Mouse (Mus musculus) liver, embryonic 15.5 days (tissue): Measurements from ENCODE around the gene Ncam1. TPM values are rescaled to one million over a fixed set of nuclear protein-coding genes. Genes with fewer than 3 reads are reported as not detected.

Experiments
- ATAC-seq: fragments of 200-750 bp; cut with Nextera tagmentation; 2 replicates; pipeline ENCODE4 v1.8.0; 2017; ENCODE audit warnings: moderate number of reproducible peaks, mild to moderate bottlenecking, moderate library complexity; ENCODE audit not compliant: insufficient read depth
- H3K27ac ChIP-seq: fragments of 300-500 bp; sonication (generic); replicated peaks from 2 replicates; pipeline ENCODE4 v1.5.1; 2015; ENCODE audit warnings: mild to moderate bottlenecking, inconsistent platforms
- H3K27me3 ChIP-seq: fragments of 300-500 bp; sonication (generic); 2 replicates; pipeline ENCODE4 v1.6.1; 2015; ENCODE audit warnings: mild to moderate bottlenecking, inconsistent platforms
- H3K36me3 ChIP-seq: fragments of 300-500 bp; sonication (generic); replicated peaks from 2 replicates; pipeline ENCODE4 v1.6.1; 2015; ENCODE audit warnings: moderate library complexity, mild to moderate bottlenecking, inconsistent platforms
- H3K4me1 ChIP-seq: fragments of 300-500 bp; sonication (generic); replicated peaks from 2 replicates; pipeline ENCODE4 v1.6.1; 2015; ENCODE audit warnings: inconsistent platforms
- H3K4me2 ChIP-seq: fragments of 300-500 bp; sonication (generic); 2 replicates; pipeline ENCODE4 v1.6.1; 2015; ENCODE audit warnings: moderate library complexity, mild to moderate bottlenecking, inconsistent platforms
- H3K4me3 ChIP-seq: fragments of 300-500 bp; sonication (generic); replicated peaks from 2 replicates; pipeline ENCODE4 v1.5.1; 2015; ENCODE audit warnings: mild to moderate bottlenecking, inconsistent platforms
- H3K9ac ChIP-seq: fragments of 300-500 bp; sonication (generic); 2 replicates; pipeline ENCODE4 v1.6.1; 2015; ENCODE audit warnings: moderate library complexity, mild to moderate bottlenecking, inconsistent platforms
- H3K9me3 ChIP-seq: fragments of 300-500 bp; sonication (generic); replicated peaks from 2 replicates; pipeline ENCODE4 v1.6.1; 2016; ENCODE audit warnings: inconsistent platforms
- WGBS: fragments of 180-500 bp; shearing (Covaris S2); methylation state at CpG from one replicate; pipeline ENCODE4 v1.1.7; 2015; ENCODE audit warnings: mixed read lengths; ENCODE audit not compliant: insufficient replicate concordance; 5-methylcytosine and 5-hydroxymethylcytosine counted together
- polyA plus RNA-seq: library from polyadenylated mRNA; unstranded; fragments of >200 nt; fragmentation: Nextera tagmentation; extraction: Ambion mirVana; gene quantifications from 2 replicates; pipeline ENCODE4 v1.2.1, GENCODE M21; 2015

The Ncam1 gene
- polyA plus RNA-seq, 1 experiment from 2014 or later = 5.6 TPM

GRCm38 (mm10) chr9:49493979-49494649 is 304.6 kb downstream of the Ncam1 start:
- Histone ChIP-seq H3K9ac (no peak overlapping the region), H3K9me3 (no peaks in the 10 kb centered on the region), H3K36me3 (no peaks in the 10 kb centered on the region), H3K27me3 (no peaks in the 10 kb centered on the region), H3K4me1 (no peaks in the 10 kb centered on the region), H3K27ac (no peak overlapping the region), H3K4me3 (no peak overlapping the region), H3K4me2 (no peak overlapping the region)
- WGBS = 7% methylated on average over 4 of the region's 4 CpGs
- ATAC-seq = no peak

DNA sequence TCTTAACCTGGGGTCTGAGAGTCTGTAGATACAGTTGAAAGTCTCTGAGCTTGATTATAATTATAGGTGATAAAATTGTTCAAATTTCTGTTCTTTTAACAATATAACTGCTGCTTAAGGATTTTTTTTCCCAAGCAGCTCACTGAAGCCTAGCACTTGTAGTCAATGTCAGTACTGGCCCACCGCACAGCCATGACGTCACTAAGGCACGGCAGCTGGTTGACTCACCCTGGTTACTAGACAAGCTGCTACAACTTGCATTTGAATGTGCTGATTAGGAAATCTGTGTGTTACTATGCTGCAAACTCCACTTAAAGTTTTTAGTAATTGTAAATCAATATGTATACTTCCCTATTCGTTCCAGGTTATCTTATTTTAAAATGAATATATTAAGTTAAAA is 308.1 kb downstream of the Ncam1 start:
- ATAC-seq = no peak
- Histone ChIP-seq H3K36me3 (no peaks in the 10 kb centered on the region), H3K9ac (no peak overlapping the region), H3K4me2 (no peak overlapping the region), H3K4me3 (no peak overlapping the region), H3K9me3 (no peaks in the 10 kb centered on the region), H3K27ac (no peak overlapping the region), H3K4me1 (peaks cover 5% of the 10 kb centered on the region; the same call in 1 of the 2 replicates), H3K27me3 (no peaks in the 10 kb centered on the region)
- 76% methylated on average over 4 of the region's 4 CpGs for WGBS

DNA sequence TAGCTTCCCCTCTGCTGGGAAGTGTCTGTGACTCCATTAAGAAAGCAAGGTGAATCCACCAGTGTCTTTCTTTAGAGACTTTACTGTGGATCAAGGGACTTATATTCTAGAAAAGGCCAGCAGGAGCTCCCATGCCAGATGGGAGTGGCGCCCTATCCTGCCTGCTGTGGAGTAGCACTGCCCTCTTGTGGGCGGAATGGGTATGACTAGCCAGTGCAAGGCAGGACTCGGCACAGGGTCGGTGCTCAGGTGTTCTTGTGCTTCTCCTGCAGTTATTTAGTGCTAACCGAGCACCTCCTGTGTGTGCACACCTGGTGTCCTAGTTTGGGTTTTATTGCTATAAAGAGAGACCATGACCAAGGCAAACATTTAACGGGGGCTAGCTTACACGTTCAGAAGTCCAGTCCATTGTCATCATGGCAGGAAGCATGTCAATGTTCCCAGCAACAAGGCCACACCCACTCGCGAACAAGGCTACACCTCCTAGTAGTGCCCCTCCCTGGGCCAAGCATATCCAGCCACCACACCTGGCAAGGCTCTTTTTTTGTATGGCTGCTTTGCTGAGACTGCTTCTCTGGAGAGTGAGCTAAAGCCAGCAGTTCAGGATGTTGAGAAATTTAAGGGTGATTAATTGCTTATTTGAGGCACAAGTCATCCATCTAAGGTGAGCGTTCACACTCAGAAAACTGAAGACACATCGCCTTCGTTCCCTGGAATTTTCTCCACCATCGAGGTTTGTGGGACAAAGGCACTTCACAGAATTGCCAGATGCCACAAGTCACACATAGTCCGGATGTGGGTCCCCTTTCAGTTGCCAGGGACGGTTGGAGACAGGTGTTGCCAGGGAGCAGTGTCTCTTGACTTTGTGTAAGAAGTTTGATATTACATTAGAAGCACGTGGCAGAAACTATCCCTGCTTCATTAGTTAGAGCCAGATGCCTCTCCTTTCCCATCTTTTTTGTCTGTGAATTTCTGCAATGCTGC is 309.5 kb downstream of the Ncam1 start:
- Histone ChIP-seq H3K4me1 (peaks cover 5% of the 10 kb centered on the region; the same call in 1 of the 2 replicates), H3K9ac (no peak overlapping the region), H3K4me3 (no peak overlapping the region), H3K9me3 (no peaks in the 10 kb centered on the region), H3K27me3 (no peaks in the 10 kb centered on the region), H3K27ac (no peak overlapping the region), H3K36me3 (no peaks in the 10 kb centered on the region), H3K4me2 (no peak overlapping the region)
- WGBS = 27% methylated on average over 16 of the region's 16 CpGs
- no peak for ATAC-seq

DNA sequence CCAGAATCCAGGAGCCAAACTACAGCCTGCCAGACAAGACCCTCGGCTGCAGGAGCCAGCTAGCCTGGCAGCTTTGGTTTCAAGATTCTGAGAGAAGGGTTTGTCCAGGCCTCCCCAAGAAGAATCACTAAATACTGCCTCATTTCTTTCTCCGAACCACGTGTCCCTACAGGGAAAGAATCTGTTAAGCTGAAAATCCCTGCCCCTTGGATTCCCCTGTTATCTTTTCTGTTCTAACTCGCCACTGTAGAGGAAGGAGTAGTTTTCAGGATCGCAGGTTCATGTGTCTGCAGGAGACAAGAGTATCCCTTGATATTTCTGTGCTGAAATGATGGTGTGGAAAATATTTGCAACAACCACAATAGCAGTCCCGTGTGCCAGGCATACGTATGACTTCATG is 310.5 kb downstream of the Ncam1 start:
- no peak for ATAC-seq
- Histone ChIP-seq H3K4me2 (no peak overlapping the region), H3K4me3 (no peak overlapping the region), H3K27me3 (no peaks in the 10 kb centered on the region), H3K9ac (no peak overlapping the region), H3K36me3 (no peaks in the 10 kb centered on the region), H3K4me1 (peaks cover 5% of the 10 kb centered on the region; the same call in 1 of the 2 replicates), H3K27ac (no peak overlapping the region), H3K9me3 (no peaks in the 10 kb centered on the region)
- 55% methylated on average over 7 of the region's 7 CpGs for WGBS

- no peak overlapping the region for H3K27ac ChIP-seq
- no peak overlapping the region for H3K9ac ChIP-seq
- H3K27me3 ChIP-seq = no peaks in the 10 kb centered on the region
Observed at GRCm38 (mm10) chr9:49487657-49487943, 311.1 kb downstream of the Ncam1 start.

DNA sequence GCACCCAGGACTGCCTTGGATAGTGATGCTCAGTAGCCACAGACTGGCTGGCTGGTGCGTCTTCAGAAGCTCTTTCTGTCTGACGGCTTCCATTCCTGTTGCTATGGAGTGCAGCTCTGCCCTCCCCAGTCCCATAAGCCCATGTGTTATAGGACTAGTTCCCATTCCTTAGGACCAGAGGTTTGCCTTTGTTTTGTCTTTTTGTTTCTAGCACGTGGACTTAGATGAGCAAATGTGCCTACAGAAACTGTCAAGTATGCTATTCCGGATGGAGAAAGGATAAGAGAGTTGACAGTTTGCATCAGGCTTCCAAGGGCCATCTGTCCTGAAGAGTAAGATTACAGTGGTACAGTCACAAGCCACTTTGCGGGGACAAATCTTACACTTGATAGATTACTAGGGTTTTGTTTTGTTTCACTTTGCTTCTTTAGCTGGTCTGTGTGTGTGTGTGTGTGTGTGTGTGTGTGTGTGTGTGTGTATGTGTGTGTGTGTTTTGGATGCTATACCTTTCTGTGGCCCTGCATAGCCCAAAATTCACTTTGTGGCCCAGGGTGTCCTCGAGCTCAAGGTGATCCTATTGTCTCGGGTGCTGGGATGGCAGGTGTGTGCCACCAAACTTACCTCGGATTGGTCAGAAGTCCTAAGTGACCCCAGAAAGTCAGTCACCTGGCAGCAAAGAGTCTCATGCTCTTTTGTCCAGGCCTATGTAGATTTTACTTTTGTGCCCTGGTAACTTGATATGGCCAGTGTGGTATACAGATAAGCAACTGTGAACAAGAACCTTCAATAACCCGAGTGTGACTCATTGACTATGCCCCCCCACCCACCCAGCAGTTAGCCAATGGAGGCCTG is 311.7 kb downstream of the Ncam1 start:
- Histone ChIP-seq H3K9ac (no peak overlapping the region), H3K9me3 (no peaks in the 10 kb centered on the region), H3K36me3 (no peaks in the 10 kb centered on the region), H3K27ac (no peak overlapping the region), H3K27me3 (no peaks in the 10 kb centered on the region), H3K4me2 (no peak overlapping the region), H3K4me1 (peaks cover 5% of the 10 kb centered on the region; the same call in 1 of the 2 replicates), H3K4me3 (no peak overlapping the region)
- 38% methylated on average over 9 of the region's 9 CpGs for WGBS
- no peak for ATAC-seq

More at GRCm38 (mm10) chr9:49487657-49487943, 311.1 kb downstream of the Ncam1 start:
- WGBS = 55% methylated on average over 6 of the region's 6 CpGs
- Histone ChIP-seq H3K4me2 (no peak overlapping the region), H3K4me3 (no peak overlapping the region), H3K9me3 (no peaks in the 10 kb centered on the region), H3K4me1 (peaks cover 5% of the 10 kb centered on the region; the same call in 1 of the 2 replicates), H3K36me3 (no peaks in the 10 kb centered on the region)
- ATAC-seq = no peak

DNA sequence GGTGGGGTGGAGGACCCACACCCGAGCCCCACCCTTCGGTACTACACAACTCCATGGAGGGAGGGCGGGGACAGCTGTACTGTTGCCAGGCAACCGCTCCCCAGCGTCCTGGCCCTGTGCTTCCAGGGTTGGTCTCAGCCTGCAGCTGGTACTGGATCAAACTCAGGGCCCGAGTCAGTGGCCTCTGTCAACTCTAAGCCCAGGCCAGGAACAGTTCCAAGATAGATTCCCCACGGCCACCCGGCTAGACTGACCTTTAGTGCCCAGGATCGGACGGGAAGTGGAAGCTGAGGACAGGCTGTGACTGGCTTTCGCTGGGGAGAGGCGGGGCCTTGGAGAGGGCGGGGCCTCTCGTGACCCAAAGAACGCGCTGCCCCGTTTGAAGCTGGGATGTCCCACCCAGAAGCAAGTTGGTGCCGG is 312.8 kb downstream of the Ncam1 start, which contains the start of gene Ttc12:
TSS of gene Ttc12 (minus strand) at position 334 of the 420 bp plus-strand sequence.
- peak within 1 kb of the TSS; percentile 70 for H3K4me2 ChIP-seq
- no peak within 1 kb of the TSS for H3K9ac ChIP-seq
- no peak within 1 kb of the TSS for H3K27ac ChIP-seq
- no peaks in the 10 kb centered on the region for H3K36me3 ChIP-seq
- peaks cover 5% of the 10 kb centered on the region; the same call in 1 of the 2 replicates for H3K4me1 ChIP-seq
- ATAC-seq = peak; percentile 77
- under 1% methylated on average over 18 of the region's 18 CpGs for WGBS
- H3K27me3 ChIP-seq = no peaks in the 10 kb centered on the region
- H3K4me3 ChIP-seq = peak within 1 kb of the TSS; percentile 57
- no peaks in the 10 kb centered on the region for H3K9me3 ChIP-seq

DNA sequence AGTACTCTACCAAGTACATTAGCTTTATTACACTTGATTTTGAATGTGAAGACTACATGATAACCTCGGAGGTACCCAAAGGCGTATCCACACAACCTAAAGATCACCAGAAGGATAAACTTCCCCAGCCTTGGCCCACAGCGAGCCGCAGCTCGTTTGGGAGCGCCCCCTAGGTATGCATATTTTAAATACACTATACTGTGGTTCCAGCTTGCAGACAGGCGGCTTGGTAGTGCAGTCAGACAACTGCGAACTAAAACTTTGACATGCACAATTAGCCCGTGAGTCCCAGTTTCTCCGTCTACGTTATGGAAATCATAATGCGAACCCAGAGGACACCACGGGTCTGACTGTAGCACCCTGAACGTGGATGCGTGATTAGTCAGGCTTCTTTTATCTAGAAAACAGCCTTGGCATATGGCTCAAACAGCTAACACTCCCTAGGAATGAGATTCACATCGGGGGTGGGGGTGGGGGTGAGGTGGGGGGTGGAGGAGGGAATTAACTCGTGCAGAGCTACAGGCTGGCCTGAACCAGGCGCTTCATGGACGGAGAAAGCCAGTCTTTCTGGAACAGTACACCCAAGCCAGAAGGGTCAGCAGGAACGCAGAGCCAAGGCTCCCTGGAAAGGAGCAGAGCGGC is 313.4 kb downstream of the Ncam1 start:
- Histone ChIP-seq H3K36me3 (no peaks in the 10 kb centered on the region), H3K4me3 (peak overlapping the region; percentile 57), H3K9ac (no peak overlapping the region), H3K4me2 (peak overlapping the region; percentile 70), H3K9me3 (no peaks in the 10 kb centered on the region), H3K27ac (no peak overlapping the region), H3K27me3 (no peaks in the 10 kb centered on the region), H3K4me1 (peaks cover 5% of the 10 kb centered on the region; the same call in 1 of the 2 replicates)
- ATAC-seq = no peak; the same call in 1 of the 2 replicates
- WGBS = 3% methylated on average over 21 of the region's 21 CpGs

GRCm38 (mm10) chr9:49483316-49483715 is 315.4 kb downstream of the Ncam1 start:
- no peak overlapping the region for H3K27ac ChIP-seq
- H3K4me1 ChIP-seq = peaks cover 5% of the 10 kb centered on the region; the same call in 1 of the 2 replicates
- no peaks in the 10 kb centered on the region for H3K27me3 ChIP-seq
- WGBS = 24% methylated on average over 10 of the region's 10 CpGs
- H3K36me3 ChIP-seq = no peaks in the 10 kb centered on the region
- no peak for ATAC-seq
- no peak overlapping the region for H3K4me3 ChIP-seq
- no peaks in the 10 kb centered on the region for H3K9me3 ChIP-seq
- no peak overlapping the region for H3K4me2 ChIP-seq
- H3K9ac ChIP-seq = no peak overlapping the region

DNA sequence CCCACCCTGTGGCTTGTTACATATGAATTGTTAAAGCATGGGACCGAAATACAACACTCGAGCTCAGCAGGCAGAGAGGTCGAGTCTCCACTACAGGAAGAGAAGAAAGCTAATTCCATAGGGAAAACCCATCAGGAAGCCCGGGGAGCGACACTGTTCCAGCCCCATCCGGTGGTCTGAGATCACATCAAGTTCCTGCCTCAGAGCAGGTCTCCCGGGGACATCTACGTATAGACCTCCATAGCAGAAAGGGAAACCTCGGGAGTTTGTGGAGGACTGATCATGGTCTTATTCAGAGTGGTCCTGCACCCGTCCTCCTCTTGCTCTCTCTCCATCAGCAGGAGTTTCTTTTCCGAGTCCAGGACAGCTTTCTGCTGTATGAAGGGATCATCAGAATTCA is 326.6 kb downstream of the Ncam1 start:
- Histone ChIP-seq H3K36me3 (no peaks in the 10 kb centered on the region), H3K9me3 (no peaks in the 10 kb centered on the region), H3K4me2 (no peak overlapping the region), H3K9ac (no peak overlapping the region), H3K27me3 (no peaks in the 10 kb centered on the region), H3K27ac (no peak overlapping the region), H3K4me3 (no peak overlapping the region), H3K4me1 (no peaks in the 10 kb centered on the region)
- 46% methylated on average over 11 of the region's 11 CpGs for WGBS
- ATAC-seq = no peak
